Mouse (Mus musculus) testis, postnatal 14 days (tissue): Measurements from ENCODE around the gene Rb1.

Experiments
- DNase-seq: peaks from one replicate; pipeline ENCODE4 v3.0.0; 2021; ENCODE audit warnings: low spot score

Gene Rb1

DNA sequence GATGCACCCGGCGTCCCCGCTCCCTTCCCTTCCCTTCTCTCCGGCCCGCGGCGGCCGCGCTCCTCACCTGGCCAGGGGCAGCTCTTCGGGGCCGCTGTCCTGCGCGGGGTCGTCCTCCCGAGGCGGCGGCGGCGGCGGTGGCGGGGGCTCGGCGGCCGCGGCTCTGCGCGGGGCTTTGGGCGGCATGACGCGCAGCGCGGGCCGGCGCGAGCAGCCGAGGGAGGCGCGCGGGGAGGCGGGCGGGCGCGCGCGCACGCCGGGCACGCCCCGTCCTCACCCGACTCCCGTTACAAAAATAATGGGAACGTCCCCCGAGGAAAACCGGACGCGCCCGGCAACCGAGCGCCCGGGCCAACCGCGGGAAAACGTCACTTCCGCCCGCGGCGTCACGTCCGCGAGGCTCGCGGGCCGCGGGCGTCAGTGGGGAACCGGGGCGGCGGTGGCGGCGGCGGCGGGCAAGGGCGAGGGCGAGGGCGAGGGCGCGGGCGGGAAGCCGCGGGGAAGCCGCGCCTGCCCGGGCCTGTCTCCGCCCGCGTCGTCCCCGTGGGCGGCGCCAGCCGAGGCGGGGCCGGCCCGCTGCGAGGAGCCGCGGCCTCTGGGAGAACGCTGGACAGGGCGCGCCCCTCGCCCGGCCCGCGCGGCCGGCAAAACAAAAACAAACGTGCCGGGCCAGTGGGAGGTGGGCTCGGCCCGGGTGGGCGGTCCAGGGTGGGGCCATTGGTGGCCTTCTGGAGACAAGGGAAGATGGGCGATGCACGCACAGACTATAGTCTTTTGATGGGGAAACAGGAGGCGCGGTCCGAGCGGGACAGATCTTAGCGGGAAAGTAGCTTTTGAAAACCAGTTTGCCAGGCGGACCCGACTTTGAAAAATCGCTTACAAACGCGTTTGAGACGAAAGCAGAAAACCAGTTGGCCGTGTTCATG, at the start of gene Rb1:
Rb1 (minus strand) TSS at position 367 of the 926 bp plus-strand sequence.
- DNase-seq, result peak; percentile 86

DNA sequence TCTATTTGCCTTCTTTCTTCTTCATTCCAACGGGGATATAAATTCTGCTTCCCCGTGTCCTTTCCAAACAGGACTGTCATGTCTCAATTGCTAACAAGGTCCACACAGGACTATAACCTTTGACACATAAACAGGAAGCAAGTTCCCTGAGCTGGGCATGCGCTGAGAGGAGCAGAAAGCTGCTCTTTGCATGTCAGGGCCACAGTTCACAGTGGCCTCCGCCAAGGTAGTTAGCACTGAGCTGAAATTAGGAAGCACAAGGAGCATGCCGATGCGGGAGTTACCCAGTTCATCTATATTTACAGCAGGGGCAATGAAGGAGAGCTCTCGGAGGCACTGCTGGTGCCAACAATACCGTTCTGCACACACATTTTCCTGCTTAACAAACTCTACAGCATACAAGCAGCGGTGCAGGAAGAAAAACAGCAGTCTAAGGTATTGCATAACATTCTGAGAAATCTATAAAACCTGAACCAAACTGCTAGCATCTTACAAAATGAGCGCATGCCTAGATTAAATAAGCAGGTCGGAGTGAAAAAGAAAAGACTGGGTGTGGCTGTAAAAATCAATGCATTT, 48.8 kb upstream of the Rb1 start:
- no peak for DNase-seq

DNA sequence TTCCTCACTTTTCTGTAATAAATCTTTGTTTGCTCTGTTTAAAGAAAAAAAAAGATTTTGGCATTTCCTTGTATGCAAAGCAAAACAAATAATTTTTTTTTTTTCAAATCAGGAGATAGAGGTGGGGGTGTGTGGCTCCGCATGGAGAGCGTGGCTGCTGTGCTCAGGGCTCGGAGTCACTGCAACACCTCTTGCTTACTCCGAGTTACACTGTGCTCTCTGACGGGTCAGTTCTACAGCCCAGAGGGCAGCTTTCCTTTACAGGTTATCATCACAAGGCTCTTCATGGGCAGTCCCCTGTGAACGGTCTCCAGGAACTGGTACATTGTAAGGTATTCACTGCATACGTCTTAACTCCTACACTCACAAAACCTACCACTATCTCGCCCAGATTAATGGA, 48.0 kb upstream of the Rb1 start:
- no peak for DNase-seq

DNA sequence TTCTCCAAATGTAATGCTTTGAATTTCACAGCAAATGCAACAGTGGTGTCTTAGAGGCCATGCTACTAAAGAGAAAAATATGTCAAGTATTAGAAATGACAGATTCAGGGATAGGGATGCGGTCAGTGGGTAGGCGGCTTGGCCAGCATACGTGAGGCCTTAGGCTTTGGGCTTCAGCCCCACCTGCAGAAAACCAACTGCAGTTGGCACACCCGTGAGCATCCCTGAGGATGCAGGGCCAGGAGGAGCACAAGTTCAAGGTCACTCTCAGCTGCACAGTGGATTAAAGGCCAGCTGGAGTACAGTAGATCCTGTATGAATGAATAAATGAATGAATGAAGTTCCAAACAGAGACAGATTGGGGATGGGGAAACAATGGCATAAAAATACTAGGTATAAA, 47.4 kb upstream of the Rb1 start:
- no peak for DNase-seq

DNA sequence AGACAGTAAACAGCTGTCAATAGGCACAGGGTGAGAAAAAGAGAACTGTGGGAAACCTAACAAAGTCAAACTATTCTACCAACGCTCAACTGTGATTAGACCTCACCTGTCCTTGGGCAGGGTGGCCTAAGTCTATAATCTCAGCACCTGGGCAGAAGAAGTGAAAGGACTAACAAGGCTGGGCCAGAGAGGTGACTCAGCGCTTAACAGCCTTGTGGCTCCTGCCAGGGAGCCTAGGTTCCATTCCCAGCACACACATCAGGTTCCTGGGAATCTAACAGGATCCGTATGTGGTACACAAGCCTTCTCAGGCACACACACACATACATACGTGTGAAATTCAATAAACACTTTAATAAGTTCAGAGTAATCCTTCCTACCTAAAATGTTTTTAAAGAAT, 46.0 kb upstream of the Rb1 start:
- no peak for DNase-seq

- no peak for DNase-seq
Observed at GRCm38 (mm10) chr14:73370695-73371372, 45.2 kb upstream of the Rb1 start.

- no peak for DNase-seq
Observed at GRCm38 (mm10) chr14:73370078-73370670, 44.6 kb upstream of the Rb1 start.

DNA sequence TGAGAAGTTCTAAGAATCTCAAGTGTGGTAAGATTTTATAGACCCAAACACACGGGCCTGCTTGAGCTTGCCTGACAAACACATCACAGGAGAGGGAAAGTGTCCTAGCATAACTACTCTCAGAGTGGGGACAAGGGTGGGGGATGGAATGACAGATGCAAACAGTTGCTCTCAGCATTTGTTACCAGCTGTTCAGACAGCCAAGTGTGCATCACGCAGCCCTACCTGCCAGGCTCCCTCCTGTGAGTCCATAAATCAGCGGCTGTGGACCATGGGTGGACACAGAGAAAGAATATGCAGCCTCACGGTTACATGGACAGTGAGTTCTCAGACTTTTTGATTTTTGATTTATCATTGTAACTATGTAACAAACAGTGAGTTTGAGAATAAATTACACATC, 44.0 kb upstream of the Rb1 start:
- DNase-seq, result no peak

- no peak for DNase-seq
Observed at GRCm38 (mm10) chr14:73368966-73369365, 43.3 kb upstream of the Rb1 start.

DNA sequence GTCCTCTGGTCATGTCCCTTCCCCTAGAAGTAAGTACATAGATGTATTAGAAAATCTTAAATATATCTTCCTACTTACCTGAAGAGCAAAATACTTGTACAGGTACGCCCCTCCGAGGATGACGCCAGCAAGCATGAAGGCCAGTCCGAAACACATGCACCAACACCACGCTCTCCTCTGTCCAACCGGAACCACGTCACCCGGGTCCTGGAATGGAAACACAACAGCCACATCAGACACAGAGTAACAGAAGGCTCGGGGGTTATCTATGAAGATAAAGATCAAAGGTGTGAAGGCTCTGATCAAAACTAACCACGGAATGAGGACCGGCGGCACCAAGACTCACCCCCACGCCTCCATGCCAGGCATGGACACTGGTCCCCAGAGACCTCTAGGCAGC, 42.6 kb upstream of the Rb1 start:
- no peak for DNase-seq

DNA sequence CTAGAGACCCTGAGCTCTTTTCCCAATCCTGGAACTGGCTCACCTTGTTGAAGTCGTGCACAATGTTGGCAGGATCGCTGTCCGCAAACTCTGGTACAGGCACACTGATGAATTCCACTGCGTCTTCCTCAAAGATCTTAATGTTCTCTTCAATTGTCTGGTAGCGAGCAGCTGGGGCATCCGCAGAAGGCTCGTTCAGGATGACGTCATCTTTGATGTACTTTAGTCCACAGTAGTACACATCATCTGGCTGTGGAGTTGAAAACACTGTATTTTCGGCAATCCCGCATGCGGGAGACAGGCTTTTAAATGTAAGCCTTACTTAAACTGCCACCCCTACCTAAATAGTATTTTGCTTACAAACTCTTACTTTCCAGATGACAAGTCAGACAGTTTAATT, 40.7 kb upstream of the Rb1 start:
- DNase-seq, result no peak

DNA sequence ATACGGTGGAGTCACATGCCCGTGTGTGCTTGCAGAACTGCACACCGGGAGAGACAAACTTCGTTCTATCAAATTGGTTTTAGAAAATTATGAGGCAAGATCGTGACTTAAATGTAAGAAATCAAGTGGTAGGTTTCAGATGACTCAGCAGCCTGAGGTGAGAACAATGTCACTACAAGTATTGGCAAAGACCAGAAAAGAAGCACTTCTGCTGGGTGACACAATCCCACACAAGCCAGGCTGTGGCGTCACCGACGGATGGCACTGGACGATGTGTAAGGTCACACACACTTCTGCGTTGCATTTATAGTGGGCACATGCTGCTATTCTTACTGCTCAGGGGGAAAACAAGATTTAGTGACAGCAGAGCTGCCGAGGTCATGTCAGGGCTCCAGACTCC, 38.2 kb upstream of the Rb1 start:
- DNase-seq, result no peak

DNA sequence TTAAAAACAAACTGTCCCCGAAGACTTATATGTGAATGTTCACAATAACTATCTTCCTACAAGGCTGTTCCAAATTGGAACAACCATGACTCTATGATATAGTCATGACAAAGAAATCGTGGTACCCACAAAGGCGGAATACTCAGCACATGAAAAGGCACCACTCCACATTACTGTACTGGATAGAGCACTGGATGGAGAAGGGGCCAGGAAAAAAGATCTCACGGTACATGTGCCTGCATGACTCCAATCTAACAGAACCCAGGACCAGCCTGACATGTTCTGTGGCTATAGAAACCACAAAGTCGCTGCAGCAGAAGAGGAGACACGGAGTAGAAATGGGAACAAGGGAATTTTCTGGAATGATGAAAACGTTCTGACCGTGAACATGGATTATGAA, 29.1 kb upstream of the Rb1 start:
- DNase-seq, result no peak

- no peak for DNase-seq
Observed at GRCm38 (mm10) chr14:73351118-73351517, 25.5 kb upstream of the Rb1 start.

DNA sequence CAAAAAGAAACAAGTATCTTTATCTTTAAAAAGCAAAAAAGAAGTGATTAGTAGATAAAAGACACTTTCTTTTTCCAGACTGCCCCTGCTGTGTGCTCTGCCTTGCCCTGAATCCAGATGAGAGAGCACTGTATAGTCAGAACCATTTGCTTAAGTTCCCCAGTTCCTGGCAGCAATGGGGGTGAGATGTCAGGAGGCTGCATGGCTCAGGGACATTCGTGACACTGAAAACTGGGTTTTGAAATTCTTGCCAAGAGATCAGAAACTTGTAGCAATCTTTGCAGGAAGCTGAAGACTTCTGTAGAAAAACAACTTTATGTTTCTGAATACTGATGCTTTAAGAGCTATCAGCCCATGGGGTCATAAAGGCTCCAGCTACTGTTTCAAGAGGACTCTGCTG, 24.4 kb upstream of the Rb1 start:
- DNase-seq, result no peak

DNA sequence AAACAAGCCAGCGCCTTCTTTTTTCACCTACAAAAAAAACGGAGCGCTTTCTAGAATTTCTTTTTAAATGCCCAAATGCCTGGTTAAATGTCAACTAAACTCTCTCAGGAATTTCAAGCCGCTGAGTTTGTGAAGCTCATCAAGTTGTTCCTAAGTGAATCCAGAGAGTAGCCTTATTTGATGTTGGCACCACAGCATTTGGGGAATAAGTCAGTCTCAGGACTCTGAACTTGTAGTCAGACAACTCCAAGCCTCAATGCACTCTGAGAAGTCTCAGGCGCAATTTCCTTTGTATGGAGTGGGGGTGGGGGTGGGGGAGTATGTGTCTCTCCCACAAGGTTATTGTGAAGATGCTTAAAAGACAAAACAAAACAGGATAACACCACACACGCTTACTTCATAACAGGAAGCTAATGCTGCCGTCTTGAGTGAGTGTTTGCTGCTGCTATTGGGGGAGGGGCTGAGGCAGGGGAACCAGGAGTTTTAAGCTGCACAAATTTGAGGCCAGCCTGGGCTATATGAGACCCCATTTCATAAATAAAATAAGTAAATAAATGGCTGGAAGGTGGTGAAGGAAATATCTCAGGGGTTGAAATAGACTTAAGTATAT, 23.5 kb upstream of the Rb1 start:
- DNase-seq, result no peak

GRCm38 (mm10) chr14:73347302-73347701, 21.7 kb upstream of the Rb1 start:
- DNase-seq, result no peak

- DNase-seq, result no peak
Observed at GRCm38 (mm10) chr14:73345614-73346013, 20.0 kb upstream of the Rb1 start.

GRCm38 (mm10) chr14:73340051-73340755, 14.6 kb upstream of the Rb1 start:
- no peak for DNase-seq

- DNase-seq, result no peak
Observed at GRCm38 (mm10) chr14:73339615-73340014, 14.0 kb upstream of the Rb1 start.

GRCm38 (mm10) chr14:73336316-73337080, 10.9 kb upstream of the Rb1 start:
- DNase-seq, result no peak
